Mouse (Mus musculus) brown adipose tissue, adult 24 weeks (tissue): ENCODE data around the gene Gng2. TPM values are rescaled to one million over a fixed set of nuclear protein-coding genes. Genes with fewer than 3 reads are reported as not detected.

ENCODE experiments used
- H3K27ac ChIP-seq: fragments of 200-500 bp; replicated peaks from 2 replicates; pipeline ENCODE4 v1.5.1; 2012; ENCODE audit warnings: low read depth, mild to moderate bottlenecking, low read length
- H3K4me1 ChIP-seq: fragments of 200-500 bp; 2 replicates; pipeline ENCODE4 v1.6.1; 2012; ENCODE audit warnings: low read length, mixed read lengths; ENCODE audit not compliant: control insufficient read depth, insufficient read depth, insufficient read length
- H3K4me3 ChIP-seq: fragments of 200-500 bp; 2 replicates; pipeline ENCODE4 v1.5.1; 2012; ENCODE audit warnings: low read depth, mild to moderate bottlenecking, low read length, moderate library complexity; ENCODE audit not compliant: insufficient read depth
- polyA plus RNA-seq: library from polyadenylated mRNA; stranded (reverse); fragments of >200 nt; gene quantifications from 2 replicates; pipeline ENCODE4 v1.2.4, GENCODE M21; 2012; ENCODE audit not compliant: missing spikeins, insufficient read depth, insufficient read length

Gng2 gene
- polyA plus RNA-seq, 1 experiment = 14.1 TPM

DNA sequence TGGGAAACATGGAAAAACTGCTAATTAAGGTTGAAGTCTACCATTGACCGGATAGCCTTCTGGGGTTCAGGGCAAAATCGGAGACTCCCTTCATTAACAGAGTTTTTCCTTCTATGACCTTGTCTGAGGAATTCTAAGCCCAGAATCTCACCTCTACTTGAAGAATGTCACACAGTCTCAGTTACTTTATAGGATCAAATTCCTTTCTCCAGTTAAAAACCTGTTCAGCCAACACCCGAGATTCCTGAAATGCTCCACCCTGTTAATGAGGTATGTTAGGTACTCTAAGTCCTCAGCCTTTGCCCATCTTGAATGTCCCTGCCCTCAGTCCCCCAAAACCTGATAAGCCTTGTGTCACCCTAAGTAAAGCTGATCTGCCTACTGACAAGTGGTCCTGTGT lies 11.0 kb upstream of the Gng2 start:
- Histone ChIP-seq H3K4me3 (no peak overlapping the region), H3K4me1 (peaks cover 18% of the 10 kb centered on the region), H3K27ac (no peak overlapping the region)

DNA sequence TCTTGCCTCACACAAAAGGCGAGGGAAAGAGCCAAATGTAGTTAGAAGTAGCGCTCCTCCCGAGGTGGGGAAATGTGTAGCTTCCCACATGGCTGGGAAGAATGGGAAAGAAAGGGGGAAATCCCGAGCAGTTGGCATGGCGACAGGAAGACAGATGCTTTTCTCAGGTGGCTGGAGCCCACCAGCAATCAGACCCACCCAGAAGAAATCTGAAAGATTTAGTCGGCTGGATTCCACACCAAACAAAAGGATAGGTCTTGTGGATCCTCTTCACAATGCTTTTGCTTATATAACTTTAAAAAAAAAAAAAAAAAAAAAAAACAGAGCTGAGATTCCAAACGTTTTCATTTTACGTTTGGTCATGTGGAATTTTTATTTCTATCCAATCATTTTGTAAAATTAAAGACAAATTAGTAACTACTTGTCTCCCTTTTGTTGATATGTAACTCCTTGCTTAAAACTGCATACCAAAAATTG lies 10.0 kb upstream of the Gng2 start:
- H3K27ac ChIP-seq = peak overlapping the region; percentile 75
- H3K4me3 ChIP-seq = no peak overlapping the region
- peaks cover 18% of the 10 kb centered on the region for H3K4me1 ChIP-seq

DNA sequence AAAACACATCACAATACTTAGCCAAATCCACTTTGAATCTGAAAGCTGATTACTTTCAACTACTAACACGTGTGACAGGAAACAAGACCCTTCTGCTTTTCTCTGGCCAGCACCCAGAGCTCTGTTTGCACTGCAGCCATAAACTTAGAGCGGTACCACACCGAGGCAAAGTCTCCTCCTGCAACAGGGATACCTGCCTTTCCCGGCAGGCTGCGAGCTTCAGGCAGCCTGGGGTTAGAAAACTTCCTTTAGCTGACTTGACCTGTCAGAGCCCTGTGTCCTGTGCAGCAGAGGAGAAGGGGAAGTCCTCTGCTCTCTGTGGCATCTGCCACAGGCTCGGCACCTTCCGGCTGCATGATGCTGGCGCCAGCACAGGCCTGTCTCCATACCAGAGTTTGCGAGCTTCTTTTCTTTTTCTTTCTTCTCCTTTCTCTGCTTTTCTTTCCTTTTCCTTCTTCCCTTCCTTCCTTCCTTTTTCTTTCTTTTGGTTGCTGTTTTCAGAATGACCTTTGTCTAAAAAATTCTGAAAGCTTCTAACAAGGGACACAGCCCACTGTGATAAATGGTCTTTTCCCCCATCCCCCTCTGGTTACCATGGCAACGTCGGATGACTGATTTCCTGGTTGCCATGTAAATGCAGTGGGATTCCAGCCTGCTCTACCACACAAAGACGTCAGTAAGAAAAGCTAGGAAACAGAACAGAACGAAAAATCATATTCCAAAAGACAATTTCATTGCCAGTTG lies 9.4 kb upstream of the Gng2 start:
- Histone ChIP-seq H3K4me3 (no peak overlapping the region; the same call in 1 of the 2 replicates), H3K27ac (peak overlapping the region; percentile 75), H3K4me1 (peaks cover 18% of the 10 kb centered on the region)

DNA sequence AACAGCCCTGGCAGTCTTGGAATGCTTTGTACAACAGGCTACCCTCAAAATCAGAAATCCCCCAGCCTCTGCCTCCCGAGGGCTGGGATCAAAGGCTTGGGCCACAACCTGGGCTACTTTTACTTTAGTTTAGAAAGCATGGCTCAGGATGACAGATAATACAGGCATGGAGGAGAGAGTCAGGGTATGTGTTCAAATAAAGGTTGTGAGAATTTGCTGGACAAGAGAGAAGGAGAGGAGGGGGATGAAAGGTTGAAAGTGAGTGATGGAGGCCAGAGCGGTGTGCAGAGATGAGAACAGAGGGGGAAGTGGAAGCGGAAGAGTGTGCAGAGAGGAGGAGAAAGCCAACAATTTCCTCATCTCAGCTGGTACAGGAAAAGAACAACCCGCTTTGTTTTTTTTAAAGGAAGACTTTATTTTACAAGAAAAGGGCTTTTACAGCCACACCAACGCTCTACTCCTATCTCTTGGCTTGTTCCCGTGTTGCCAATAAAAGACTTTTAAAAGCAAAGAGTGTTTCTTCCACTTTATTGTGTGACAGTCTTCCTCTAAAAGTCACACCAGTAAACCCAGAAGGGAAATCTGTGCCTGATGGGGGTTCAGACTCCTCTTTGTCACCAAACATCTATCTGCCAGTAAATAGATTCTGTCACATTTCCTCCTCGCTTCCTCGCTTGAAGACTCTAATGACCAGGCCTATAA lies 8.6 kb upstream of the Gng2 start:
- peak overlapping the region; percentile 67 for H3K27ac ChIP-seq
- peaks cover 18% of the 10 kb centered on the region for H3K4me1 ChIP-seq
- H3K4me3 ChIP-seq = no peak overlapping the region; the same call in 1 of the 2 replicates

- Histone ChIP-seq H3K27ac (peak overlapping the region; percentile 67), H3K4me1 (peaks cover 15% of the 10 kb centered on the region), H3K4me3 (no peak overlapping the region)
Measured at GRCm38 (mm10) chr14:19985107-19985911, 7.9 kb upstream of the Gng2 start.

DNA sequence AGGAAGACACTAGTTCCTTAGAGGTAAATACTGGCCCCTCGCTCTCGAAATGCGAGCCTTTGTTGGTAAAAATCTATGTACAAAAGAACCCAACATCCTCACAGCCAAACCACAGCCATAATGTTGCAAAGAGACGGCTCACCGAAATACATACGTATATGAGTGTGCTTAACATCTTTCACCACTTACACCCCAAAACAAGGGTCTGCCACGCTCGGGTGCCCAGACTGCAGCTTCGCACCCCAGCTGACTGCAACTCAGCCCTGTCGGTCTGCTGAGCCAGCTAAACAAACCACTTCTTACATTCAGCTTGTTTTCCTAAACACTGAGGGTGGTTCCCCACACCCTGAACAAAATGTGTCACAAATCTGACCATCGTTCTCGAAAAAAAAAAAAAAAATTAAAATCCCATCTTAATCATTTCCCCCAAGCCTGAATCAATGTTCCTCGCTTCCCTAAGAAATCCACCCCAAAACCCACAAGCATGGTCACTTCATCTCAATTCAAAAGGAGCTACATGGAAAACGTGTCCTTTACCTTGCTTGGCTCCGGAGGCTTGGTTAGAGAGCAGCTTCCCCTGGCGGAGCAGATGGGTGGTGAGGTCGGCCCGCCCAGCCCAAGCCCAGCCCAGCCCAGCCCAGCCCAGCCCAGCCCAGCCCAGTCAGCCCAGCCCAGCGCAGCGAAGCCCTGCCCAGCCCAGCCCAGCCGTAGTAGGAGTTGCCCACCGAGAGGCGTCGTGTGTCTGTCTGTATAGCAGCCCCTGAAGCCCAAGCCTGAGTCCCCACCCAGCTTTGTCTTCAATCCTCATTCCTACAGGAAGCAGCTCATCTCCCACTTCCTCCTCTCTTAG lies 781 bp downstream of the Gng2 start:
- peak overlapping the region; percentile 60 for H3K4me3 ChIP-seq
- peaks cover 6% of the 10 kb centered on the region for H3K4me1 ChIP-seq
- peak overlapping the region; percentile 57 for H3K27ac ChIP-seq

DNA sequence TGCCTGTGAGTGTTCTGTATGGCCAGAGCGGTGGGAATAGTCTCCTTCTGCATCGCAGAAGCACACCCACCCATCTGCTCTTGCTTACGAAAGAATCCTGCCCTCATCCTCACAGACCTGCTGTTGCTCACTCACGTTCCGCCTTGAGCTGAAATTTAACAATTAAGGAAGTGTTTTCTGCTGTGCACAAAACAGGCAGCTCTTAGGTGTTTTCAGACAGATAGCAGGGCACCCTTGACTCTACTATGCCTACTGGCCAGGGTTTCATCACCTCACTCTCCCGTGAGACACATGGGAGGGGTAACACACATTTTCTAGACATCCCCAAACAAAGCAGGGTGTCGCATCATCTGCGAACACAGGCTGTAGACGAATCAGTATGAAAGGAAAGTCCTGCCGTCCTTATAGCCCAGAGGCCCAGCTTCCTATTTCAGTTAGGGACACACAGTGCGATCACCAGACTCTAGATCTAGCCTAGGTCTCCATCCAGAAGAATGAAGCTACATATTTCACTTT lies 2.4 kb downstream of the Gng2 start:
- peak overlapping the region; percentile 34; the same call in 1 of the 2 replicates for H3K4me3 ChIP-seq
- 0 out of 2 replicates have a peak overlapping the region, but pooled peaks have one; percentile 33 for H3K27ac ChIP-seq
- peaks cover 6% of the 10 kb centered on the region for H3K4me1 ChIP-seq

- Histone ChIP-seq H3K27ac (no peak overlapping the region), H3K4me1 (peaks cover 6% of the 10 kb centered on the region)
Measured at GRCm38 (mm10) chr14:19974429-19974828, 3.0 kb downstream of the Gng2 start.

DNA sequence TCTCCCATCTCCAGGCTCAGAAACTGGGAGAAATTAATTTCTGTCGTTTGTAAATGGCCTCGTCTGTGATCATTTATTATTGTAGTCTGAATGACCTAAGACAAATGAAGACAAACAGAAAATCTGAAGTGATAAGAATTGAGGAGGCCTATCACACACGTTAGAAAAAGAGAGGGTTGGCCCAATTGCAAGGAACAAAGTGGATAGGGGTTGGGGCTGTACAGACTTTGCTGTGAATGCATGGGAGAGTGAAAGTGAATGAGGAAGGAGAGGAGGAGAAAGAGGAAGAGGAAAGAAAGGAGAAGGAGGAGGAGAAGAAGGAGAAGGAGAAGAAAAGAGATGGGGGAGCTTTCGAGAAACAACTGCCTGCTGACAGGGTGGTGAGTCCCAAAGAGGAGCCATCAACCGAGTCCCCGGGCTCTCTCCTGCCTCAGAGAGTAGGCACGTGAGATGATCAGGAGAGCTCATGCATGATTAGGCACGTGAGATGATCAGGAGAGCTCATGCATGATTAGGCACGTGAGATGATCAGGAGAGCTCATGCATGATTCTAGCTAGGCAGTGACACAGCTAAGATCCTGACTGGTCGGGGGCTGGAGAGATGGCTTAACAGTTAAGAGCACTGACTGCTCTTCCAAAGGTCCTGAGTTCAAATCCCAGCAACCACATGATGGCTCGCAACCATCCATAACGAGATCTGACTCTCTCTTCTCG lies 5.0 kb downstream of the Gng2 start:
- Histone ChIP-seq H3K4me3 (no peak overlapping the region), H3K27ac (no peak overlapping the region), H3K4me1 (peaks cover 6% of the 10 kb centered on the region)

More at GRCm38 (mm10) chr14:19974429-19974828, 3.0 kb downstream of the Gng2 start:
- no peak overlapping the region for H3K4me3 ChIP-seq

GRCm38 (mm10) chr14:19970845-19971244 lies 6.6 kb downstream of the Gng2 start:
- Histone ChIP-seq H3K4me1 (peaks cover 5% of the 10 kb centered on the region; the same call in 1 of the 2 replicates), H3K4me3 (no peak overlapping the region), H3K27ac (no peak overlapping the region)

GRCm38 (mm10) chr14:19970106-19970785 lies 7.2 kb downstream of the Gng2 start:
- H3K4me3 ChIP-seq = no peak overlapping the region
- H3K27ac ChIP-seq = no peak overlapping the region
- peaks cover 5% of the 10 kb centered on the region; the same call in 1 of the 2 replicates for H3K4me1 ChIP-seq

GRCm38 (mm10) chr14:19969566-19969965 lies 7.9 kb downstream of the Gng2 start:
- H3K27ac ChIP-seq = no peak overlapping the region
- no peak overlapping the region for H3K4me3 ChIP-seq
- H3K4me1 ChIP-seq = peaks cover 5% of the 10 kb centered on the region; the same call in 1 of the 2 replicates

DNA sequence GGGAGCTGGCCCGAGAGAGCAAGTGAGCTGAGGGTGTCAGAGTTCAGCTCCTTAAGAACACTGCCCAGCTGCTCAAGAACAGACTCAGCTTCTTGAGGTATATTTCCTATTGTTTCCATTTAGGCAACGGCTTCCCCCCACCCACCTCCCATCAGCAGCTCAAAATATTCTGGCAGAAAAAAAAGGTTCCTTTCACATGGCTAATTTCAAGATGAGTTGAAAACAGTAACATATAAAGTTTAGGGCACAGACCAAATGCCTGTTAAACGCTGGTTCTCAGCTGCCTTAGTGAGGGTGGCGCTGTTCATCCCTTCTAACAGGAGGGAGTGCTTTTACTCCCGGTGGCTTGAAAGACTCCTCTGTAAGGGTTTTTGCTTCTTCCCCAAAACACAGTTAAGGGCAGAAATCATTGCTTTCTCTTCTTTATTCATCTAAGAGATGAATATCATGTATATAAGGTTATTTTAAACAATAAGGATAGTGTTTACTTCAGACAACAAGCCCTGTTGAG lies 8.4 kb downstream of the Gng2 start:
- H3K4me3 ChIP-seq = no peak overlapping the region
- H3K4me1 ChIP-seq = peaks cover 2% of the 10 kb centered on the region; the same call in 1 of the 2 replicates
- no peak overlapping the region for H3K27ac ChIP-seq
